Comparison of ENCODE assay signal across 8 mouse cellular contexts in the genomic region with DNA sequence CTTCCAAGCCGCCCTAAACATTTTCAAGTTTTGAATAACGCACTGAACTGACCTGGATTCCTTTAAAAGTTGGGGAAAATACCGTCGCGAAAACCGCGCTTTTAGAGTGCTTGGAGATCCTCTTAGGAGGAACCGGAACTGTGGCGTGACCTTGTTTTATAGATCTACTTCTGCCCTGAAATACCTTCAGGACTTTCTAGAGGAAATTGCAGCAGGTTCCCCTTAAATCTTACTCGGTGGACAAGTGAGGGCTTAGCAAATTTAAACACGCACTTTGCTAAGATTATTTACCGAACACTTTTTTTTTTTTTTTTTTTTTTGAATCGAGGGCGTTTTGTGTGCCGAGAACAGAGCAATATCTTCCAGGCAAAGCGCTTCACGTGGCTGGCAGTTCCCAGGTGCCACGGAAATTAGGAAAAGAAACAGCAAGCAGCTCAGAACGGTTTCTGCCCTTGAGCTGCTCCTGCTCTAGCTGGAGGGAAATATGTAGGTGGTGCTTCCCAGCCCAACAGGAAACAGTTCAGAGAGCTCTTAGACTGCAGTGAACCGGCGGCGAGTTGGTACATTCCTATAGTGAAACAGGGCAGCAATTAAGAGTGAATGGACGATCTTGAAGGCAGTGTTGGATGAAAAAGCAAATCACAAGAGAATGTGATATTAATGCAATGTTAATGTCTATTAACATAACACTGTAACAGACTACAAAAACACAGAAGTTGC.
DNase-seq lines count a peak whose midpoint lies in the region; ATAC-seq lines count a peak whose summit lies in the region.

No protein-coding gene starts in this region.

- H3K9me3 ChIP-seq in heart, embryonic 13.5 days, result no peaks in the 10 kb centered on the region
- no peaks in the 10 kb centered on the region for H3K9me3 ChIP-seq in liver, embryonic 12.5 days (replicated peaks)
- H3K9me3 ChIP-seq in neural tube, embryonic 13.5 days, result no peaks in the 10 kb centered on the region

- ATAC-seq in common myeloid progenitor, adult 5-6 weeks (replicated peaks; ENCODE audit: low read depth, poor library complexity, severe bottlenecking), result peak; percentile 14
- ATAC-seq in heart, embryonic 13.5 days (ENCODE audit: extremely low read depth, insufficient number of reproducible peaks, low FRiP score, low TSS enrichment), result no peak
- no peak for ATAC-seq in liver, embryonic 12.5 days
- ATAC-seq in neural tube, embryonic 13.5 days (ENCODE audit: low read depth), result no peak

- WGBS in heart, embryonic 13.5 days, result under 1% methylated on average over 23 of the region's 23 CpGs
- under 1% methylated on average over 23 of the region's 23 CpGs for WGBS in liver, embryonic 12.5 days (ENCODE audit: insufficient replicate concordance)
- under 1% methylated on average over 23 of the region's 23 CpGs for WGBS in neural tube, embryonic 13.5 days

- H3K27ac ChIP-seq in heart, embryonic 13.5 days (replicated peaks), result peak overlapping the region; percentile 75
- H3K27ac ChIP-seq in liver, embryonic 12.5 days, result no peak overlapping the region
- H3K27ac ChIP-seq in neural tube, embryonic 13.5 days (replicated peaks), result peak overlapping the region; percentile 99

- H3K4me3 ChIP-seq in heart, embryonic 13.5 days, result peak overlapping the region; percentile 63
- peak overlapping the region; percentile 45 for H3K4me3 ChIP-seq in liver, embryonic 12.5 days
- peak overlapping the region; percentile 51 for H3K4me3 ChIP-seq in neural tube, embryonic 13.5 days

- DNase-seq in ovary, postnatal 14 days (ENCODE audit: low spot score), result peak; percentile 18
- no peak for DNase-seq in ovary, postnatal 10 days (ENCODE audit: low spot score)
- peak; percentile 45 for DNase-seq in kidney, postnatal 14 days
- DNase-seq in c-Kit-positive CD71-positive TER-119-positive erythroid progenitor cells, embryonic 14.5 days (ENCODE audit: low spot score), result no peak

- H3K4me2 ChIP-seq in heart, embryonic 13.5 days, result peak overlapping the region; percentile 96
- peak overlapping the region; percentile 65 for H3K4me2 ChIP-seq in liver, embryonic 12.5 days
- H3K4me2 ChIP-seq in neural tube, embryonic 13.5 days, result peak overlapping the region; percentile 71

- peaks cover 39% of the 10 kb centered on the region for H3K27me3 ChIP-seq in heart, embryonic 13.5 days (replicated peaks)
- peaks cover 67% of the 10 kb centered on the region for H3K27me3 ChIP-seq in liver, embryonic 12.5 days (replicated peaks)
- no peaks in the 10 kb centered on the region for H3K27me3 ChIP-seq in neural tube, embryonic 13.5 days

- peaks cover 10% of the 10 kb centered on the region for H3K4me1 ChIP-seq in heart, embryonic 13.5 days
- 0 out of 2 replicates have a peak, but pooled peaks cover 5% of the 10 kb centered on the region for H3K4me1 ChIP-seq in liver, embryonic 12.5 days
- H3K4me1 ChIP-seq in neural tube, embryonic 13.5 days (replicated peaks), result peaks cover 60% of the 10 kb centered on the region

- H3K36me3 ChIP-seq in heart, embryonic 13.5 days, result no peaks in the 10 kb centered on the region
- H3K36me3 ChIP-seq in liver, embryonic 12.5 days, result no peaks in the 10 kb centered on the region
- H3K36me3 ChIP-seq in neural tube, embryonic 13.5 days, result no peaks in the 10 kb centered on the region

- H3K9ac ChIP-seq in heart, embryonic 13.5 days, result peak overlapping the region; percentile 78
- H3K9ac ChIP-seq in liver, embryonic 12.5 days, result no peak overlapping the region
- peak overlapping the region; percentile 93 for H3K9ac ChIP-seq in neural tube, embryonic 13.5 days

Comparison
In these comparisons a context has a peak if more than half of its experiments do, and no peak if none do; other contexts are left out.
1. DNase-seq: peak in ovary, postnatal 14 days (single experiment) and kidney, postnatal 14 days (single experiment); none in ovary, postnatal 10 days (single experiment) and c-Kit-positive CD71-positive TER-119-positive erythroid progenitor cells, embryonic 14.5 days (single experiment).
2. Peak in every context shown above with its lines, with median percentiles within 50 percentile points of each other: H3K4me2 ChIP-seq and H3K4me3 ChIP-seq.